Mouse (Mus musculus): ENCODE results near the gene Tmsb4x.

The Tmsb4x gene

DNA sequence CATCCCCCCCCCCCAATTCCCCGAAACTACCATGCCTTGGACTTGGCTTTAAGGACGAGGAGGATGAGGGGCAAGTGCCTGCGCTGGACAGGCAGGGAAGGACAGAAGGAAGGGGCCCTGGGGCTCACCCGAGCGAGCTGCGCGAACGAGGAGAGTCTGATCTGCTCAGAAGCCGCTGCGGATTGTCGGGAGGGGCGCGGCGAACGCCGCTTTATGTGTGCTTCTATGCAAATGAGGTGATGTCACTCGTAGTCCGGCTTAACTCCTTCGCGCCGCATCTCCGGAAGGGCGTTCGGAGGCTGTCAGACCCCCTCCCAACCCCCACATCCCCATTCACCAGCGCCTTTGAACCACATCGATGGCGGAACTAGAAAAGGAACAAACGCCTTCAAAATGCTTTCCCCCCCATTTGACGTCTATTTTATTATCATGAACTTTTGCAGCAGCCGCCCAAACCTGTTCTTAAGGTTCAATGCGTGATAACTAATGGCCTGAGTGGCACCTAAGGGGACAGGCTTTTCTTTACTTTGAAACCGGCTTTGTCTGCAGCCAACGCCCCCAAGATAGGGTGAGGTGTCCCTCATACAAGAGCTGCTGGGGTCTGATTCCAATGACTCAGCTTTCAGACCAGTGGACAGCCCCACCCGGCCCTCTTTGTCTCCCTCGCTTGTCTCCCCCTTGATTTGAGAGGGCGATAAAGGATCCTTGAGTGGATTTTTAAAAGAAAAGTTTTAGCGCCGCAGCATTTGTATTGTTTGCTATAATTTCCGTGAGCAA, at the start of gene Tmsb4x:
TSS of gene Tmsb4x (minus strand) at position 338 of the 777 bp plus-strand sequence.
- peak; percentile 90 for DNase-seq

DNA sequence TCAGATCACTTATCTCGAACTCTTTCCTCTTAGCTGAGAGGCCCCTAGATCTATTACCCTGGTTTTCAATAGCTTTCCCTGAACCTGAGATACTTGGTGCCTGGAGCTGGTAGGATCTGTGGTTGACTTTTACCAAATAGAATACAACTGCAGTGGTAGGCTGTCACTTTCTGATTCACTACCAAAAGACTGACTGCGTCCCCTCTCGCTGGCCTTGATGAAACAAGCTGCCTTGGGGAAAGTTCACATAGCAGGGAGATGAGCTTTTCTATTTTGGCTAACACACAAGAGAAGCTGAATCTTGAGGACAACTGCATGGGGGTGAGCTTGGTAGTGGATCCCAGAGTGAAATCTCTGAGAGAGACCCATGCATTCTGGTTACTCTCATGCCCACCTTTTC, 32.6 kb upstream of the Tmsb4x start:
- DNase-seq: no peak

DNA sequence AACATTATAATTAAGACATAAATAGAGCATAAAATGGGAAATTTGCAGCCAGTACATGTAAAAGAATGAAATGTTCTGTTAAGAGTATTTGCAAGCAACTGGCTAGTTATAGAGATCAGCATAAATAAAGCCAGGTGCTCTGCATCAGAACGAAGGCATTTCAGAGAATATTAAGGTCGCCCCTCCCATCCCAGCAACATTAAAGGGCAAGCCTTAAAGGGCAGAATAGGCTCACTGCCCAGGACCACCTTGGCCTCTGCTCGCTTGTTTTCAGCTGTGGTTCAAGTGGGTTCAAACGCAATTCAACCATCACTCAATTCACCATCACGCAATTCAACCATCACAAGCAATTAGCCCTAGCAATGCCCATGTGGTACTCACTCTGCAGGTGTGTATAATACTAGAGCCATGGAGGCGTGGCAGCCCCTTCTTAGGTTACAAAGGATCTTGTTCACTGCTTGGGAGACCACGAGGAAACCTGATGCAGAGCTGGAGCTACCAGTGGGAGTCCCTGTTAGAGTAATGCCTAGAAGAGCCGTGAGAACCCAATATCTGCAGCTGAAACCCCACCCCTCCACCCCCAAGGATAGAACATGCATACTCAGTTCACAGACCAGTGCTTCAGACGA, 30.3 kb upstream of the Tmsb4x start:
- no peak for DNase-seq

DNA sequence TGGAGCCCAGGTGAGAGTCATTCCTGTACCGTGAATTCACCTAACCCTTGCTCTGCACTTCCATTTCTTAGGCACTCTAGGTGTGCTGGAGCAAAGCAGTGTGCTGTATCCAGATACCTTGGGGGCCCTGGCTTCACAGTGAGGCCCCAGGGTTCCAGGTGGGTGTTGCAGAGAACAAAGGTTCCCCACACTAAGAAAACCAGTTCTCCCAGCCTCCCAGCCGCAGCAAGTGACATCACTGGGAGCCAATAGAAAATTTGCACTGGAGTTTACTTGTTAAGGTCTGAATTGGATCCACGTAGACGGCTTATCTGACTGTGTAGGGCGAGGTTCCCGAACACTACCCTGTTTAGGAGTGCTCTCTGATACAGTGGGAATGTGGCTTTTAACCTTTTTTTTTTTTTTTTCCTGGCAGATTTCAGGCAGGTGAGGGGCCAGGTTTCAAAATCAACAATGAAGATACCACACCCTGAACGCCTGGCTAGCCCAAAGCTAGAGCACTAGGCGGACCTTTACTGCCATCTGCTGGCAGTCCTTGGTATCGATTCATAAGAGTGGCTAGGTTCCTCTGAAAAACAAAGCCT, 24.1 kb upstream of the Tmsb4x start:
- peak; percentile 69 to 73 for DNase-seq

DNA sequence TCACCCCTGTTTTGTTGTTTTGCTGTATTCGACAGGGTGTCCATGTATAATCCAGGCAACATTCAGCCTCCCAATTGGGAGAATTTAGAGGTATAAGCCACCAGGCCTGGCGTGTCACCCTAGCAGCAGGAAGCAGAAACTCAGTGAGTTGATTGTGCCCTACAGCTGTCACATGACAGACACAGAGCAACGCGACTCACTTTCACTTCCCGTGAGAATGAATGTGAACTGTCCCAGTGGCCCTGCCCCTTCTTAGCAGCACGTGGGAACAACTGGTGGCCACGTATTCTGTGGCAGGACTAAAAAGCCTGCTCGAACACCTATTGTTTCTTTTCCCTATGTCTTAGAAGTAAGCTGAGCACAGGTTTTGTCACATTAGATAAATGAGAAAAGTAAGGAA, 22.0 kb upstream of the Tmsb4x start:
- peak; percentile 55 to 57 for DNase-seq

DNA sequence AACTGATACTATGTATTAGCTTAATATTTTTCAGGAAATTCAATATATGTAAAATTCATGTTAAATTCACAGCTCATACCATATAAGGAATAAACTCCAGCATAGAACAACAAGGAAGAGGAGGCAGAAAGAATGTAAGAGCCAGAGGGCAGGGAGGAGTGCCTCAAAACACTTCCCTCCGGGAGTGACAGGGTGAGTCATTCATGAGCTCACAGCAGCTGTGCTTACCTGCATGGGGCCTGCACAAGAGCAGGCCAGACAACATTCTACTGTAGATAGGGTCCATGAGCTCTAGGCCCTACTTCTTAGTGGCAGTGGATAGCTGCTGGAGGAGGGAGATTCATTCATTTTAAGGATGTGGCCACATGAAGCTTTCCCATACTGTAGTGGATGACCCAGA, 20.7 kb upstream of the Tmsb4x start:
- no peak for DNase-seq

DNA sequence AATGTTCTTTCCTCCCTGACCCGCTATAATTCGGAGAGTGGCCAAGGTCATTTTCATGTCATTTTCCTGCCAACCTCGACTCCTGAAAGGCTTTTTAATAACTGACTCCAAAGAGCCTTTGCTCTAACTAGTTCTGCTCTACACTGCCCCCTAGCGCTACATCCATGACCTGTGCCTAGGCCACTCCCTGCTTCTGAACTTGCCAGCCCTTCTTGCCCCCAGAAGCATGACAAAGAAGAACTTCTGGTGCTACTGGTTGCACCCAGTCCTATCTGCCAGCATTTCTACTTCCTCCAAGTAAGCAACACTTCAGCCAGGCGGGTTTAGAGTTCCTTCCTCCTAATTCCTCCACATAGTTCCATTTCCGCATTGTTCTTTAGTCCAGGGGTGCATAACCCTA, 20.1 kb upstream of the Tmsb4x start:
- DNase-seq: peak; percentile 68 to 73

DNA sequence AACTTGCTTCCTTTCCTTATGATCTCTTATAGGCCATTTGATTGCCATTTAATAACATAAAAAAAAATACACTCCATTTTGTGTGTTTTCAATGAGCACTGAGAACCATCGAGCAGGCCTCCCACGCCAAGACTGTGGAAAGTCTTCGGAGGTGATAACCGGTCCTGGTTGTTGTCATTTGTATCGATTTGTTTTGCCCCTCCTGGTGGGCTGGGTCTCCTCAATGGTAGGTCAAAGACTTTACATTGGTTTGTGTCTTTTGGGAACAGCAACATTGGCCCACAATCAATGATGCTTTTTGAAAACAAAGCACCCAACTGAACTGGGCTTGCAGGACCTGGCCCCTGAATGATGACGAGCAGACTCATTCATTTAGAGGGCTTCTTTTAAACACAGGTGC, 18.6 kb upstream of the Tmsb4x start:
- DNase-seq: no peak

DNA sequence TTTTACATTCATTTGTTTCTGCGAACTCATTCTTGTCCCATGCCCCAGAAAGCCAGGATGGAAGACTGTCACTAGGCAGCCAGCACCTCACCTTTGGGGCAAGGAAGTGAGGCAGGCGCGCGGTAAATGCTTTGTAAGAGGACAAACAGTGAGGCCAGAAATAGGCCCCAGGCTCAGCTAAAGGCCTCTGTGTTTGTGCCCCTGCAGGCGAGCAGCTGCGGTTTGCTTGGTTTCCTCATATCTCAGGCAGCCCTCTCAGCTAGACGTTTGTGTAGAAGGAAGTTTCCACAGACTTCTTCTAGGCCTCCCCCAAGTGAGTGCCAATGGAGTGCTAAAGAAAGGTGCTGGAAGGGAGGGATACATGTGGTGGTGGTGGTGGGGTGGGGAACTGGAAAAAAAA, 18.0 kb upstream of the Tmsb4x start:
- DNase-seq: peak; percentile 47 to 53

DNA sequence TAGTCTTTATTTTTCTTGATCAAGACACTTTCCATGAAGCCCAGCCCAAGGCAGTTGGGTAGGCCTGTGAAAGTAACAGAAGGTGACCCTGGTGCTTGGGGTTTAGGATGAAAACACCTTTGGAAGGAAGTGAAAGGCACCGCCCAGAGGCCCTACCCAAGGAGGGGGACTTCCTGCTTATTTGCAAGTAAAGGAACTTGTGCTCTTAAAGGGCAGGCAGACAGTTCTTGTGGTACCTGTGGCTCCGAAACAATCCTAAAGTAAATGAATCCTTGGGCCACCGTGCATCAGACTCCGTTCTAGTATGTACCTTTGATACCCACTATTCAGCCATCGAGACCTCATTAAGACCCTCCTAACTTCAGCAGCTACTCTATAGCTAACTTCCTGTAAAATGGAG, 17.5 kb upstream of the Tmsb4x start:
- peak; percentile 11 to 19 for DNase-seq

DNA sequence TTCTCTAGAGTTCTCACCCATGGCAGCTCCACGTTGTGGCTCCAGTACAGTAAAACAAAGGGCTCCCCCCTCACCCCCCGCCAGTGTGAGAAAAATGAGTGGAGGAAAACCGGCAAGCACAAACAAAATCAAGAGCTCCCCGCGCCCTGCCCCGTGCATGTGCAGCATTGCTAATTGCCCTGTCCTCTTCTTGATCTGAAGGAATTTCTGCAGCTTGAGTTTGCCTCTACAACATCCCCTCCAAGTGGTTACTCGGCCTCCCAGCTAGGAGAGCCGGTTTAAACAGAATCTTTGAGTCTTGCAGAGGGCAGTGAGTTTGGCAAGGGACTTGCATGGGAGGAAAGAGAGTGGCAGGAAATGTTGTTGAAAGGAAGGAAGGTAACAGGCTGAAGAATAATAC, 3.6 kb upstream of the Tmsb4x start:
- peak; percentile 57 to 60 for DNase-seq

DNA sequence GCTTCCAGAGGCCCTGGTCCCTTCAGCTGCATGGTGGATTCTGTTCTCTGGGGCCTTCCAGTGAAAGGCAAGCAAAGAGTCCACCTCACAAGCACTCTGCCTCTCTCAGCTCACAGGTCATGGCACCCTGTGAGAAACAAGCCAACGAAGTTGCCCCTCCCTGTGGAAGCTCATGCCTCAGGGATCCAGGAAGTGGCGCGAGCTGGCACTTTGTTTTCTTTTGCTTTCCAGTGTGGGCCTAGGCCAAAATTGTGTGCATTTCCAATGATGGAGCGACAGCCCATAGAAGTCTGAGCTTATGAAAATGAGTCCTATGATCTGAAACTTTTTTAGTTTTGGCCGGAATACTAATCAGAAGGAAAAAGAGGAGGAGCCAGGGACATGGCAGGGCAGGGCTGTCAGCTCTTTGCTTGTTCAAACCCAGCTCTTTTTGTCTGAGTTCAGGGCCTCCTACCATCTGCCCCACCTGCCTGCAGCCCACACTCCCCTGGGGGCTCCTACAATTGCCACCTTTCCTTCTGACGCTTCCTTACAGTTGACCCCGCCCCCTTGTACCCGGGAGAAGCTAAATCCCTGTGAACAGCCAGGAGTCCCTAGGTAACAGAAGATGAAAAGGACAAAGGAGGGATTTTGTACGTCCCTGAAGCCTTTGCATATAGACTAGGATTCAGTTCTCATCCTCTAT, 2.9 kb upstream of the Tmsb4x start:
- no peak for DNase-seq

DNA sequence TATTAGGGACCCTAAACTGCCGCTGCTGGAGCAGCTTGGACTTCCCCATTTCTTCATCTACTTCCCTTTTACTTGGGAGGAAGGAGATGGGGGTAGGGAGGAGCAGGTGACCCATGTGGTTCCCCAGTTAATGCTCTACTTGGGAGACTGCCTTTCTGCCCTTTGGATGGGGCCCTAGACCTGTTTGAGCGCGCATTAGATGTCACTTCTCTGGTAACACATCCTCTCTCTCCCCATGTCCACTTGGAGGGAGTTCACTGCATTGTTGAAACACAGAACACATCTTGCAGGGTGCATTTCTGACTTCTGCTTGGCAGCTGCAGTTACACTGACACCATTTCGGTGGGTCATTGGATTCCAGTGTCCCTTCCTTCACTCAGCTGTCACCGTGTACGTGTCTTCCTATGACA, 1.2 kb upstream of the Tmsb4x start:
- peak; percentile 57 to 62 for DNase-seq

DNA sequence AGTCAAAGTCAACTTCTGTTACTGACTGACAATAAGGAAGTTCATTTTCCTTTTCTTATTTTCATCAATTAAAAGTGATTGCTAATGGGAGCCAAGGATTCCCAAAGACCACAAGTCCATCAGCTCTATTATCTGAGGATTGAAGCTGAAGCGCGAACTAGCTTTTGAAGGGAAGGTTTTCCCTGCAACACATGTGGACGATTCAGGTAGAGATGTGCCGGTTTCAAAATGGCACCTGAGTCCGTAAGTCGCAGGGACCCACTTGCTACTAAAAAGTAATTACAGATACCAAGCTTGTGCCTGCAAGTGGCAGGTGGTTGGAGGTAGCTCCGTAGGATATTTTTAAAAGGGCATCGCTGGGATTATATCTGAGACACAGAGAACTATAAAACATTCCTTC, 713 bp upstream of the Tmsb4x start:
- no peak for DNase-seq

DNA sequence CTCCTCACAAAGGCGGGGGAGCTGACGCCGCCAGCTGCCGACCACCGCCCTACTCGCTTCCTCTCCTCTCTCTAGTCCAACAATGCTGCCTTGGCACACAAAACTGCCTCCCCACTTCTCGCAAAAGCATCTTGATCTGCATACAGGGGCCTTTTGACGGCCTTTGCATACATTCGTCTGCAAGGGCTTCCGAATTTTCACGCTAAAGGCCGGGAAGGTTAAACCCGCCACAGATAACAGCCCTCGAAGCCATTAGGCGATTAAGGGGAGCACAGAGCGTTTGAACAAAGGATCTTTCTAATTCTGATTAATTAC, 652 bp downstream of the Tmsb4x start:
- DNase-seq: peak in 1 of 2 experiments; percentile 54

DNA sequence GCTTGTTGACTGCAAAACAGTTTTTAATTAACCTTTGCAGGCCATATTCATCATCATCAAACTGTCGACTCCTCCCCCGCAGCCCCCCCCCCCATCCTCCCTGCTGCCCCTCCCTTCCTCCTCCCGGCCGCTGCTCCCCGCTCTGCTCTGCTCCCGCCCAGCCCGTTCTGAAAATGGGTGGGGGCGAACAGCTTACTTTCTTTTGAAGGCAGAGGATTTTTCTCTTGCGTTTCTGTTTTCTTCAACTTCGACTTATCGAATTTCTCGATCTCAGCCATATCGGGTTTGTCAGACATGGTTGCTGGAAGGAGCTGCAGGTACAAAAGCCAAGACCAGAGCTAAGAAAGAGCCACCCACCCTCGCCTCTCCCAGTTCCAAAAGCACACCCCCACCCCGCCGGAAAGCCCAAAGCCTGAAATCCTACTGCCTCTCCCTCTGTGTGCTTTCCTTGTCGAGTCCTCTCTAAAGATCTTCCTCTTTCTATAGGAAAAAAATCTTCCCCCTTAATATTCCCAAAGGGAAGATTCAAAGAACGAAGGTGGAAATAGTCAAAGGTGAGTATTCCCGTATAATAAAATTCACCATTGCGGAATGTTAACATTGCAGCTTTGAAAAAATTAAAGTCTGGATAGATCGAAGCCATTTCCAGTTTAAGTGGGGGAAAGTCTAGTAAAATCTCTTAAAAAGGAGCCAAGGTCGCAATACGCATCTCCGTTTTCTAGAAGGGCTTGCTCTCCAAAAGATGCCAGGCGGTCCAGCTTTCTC, 1.2 kb downstream of the Tmsb4x start:
- peak in 1 of 2 experiments; percentile 47 for DNase-seq

DNA sequence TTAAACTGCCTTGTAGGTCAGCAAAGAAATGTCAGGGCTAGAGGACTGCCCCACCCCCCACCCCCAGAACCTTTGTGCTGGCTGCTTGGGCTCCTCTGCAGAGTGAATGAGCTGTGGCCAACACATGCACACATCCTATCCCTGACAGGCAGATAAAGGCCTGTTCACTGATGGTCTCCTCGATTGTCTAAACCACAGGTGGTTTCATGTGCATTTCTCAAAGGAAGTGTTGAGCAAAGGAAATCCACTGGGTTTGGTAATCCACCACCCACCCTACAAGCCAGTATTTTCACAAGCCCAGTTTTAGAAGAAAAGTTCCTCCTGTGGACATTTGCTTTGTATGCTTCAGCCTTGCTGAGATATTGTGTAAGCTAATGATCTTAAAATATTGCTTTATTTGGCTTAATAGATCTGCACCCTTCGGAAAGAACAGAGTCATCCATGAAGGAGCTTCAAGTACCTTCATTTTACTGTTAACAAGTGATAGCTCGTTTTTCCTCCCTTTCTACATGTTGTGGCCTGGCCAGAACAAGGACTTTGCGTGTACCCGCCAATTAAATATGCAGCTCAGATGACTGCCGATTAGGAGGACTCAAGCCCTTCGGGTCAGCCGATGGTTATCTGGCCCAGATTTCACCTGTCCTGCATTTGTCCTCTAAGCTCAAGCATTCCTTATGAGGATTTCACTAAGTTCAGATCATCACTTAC, 3.1 kb downstream of the Tmsb4x start:
- no peak for DNase-seq

DNA sequence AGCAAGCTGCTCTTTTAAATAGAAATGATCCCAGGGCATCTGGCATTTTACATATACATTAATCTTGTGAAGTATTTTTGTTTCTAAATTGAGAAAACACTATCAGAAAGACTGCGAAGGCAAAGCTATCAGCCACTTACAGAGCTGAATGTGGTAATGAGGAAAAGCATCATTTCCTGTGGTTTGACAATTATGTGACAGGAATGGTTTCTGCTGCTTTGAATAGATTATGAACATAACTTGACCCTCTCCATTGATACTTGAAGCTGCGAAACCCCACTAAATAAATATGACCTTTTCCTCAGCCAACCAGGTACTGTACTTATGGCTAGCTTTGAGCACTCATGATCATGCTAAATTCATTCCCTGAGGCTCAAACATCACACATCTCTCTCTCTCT, 7.8 kb downstream of the Tmsb4x start:
- DNase-seq: no peak

DNA sequence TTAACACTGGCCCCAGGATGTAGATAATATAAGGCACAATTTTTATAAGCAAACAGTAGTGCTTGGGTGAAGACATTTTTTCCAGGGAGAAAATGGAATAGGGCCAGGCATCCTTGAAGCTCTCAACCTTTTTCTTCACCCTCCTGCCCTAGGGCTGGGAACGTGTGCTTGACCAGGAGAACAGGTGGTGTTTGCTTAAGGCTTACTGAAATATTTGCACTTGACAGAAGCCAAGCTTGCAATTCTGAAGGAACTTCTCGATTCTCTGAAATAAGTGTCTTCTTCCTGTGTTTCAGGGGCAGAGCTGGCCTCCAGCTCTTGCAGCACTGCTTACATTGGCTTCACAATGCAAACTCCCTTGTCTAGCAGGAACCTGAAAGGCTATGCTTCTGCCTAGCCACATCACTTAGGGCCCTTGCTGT, 13.9 kb downstream of the Tmsb4x start:
- peak; percentile 27 to 65 for DNase-seq

DNA sequence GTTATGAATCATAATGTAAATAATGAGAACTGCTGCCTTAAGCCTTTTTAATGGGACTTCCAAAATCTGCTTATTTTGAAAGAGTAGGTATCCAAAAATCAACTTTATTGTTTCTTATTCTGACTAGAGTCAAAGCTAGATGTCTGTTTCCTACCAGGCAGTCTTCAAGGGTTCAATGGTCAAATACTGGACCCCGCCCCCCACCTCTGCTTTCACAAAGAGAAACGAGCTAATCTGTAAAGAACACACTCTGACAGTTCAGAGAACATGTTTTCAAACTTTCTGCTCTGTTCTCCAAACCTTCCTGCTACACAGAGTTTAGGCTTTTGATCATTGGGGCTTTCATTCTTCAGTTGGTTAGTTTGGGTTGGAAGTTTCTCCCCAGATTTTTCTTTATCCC, 22.8 kb downstream of the Tmsb4x start:
- DNase-seq: no peak

DNA sequence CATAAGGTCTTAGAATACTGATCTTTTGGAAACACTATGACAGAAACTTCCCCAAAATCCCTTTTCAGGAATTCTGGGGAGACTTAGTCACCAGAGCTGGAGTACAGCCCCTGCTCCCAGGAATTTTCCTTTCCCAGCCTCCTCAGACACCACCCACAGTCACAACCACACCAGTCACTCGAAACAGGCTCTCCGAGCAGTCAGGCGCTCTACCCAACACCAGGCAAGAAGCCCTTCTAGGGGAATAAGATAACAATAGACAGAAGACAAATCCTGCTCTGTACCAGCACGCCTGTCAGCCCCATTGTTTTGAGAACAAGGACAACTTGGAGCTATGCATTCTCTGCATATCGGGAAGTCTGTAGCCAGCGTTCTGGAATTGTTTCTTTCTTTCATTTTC, 25.6 kb downstream of the Tmsb4x start:
- no peak for DNase-seq

DNA sequence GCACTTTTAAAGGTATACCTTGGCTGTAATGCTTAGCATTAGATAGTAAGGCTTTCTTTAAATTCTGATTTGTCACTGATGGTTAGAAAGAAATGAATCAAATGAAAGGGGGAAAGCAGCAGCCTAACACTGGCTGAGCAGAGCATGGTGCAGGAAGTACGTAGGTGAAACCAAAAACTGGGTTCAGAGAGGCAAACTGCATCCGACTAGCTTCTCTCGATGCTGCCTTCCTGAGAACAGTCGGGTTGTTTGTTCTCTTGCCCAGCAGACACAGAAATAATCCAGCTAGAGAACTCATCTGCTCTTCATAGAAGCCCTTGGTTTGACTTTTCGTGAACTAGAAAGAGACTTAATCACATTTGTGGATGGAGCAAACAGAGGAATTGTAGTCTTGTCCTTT, 26.7 kb downstream of the Tmsb4x start:
- no peak for DNase-seq

Data from lung, adult 18-20 months (tissue).